Mouse (Mus musculus) CD4-positive, CD25-positive, alpha-beta regulatory T cell, adult 4 months (primary cell): ENCODE data around the gene R3hdm2. TPM values are rescaled to one million over a fixed set of nuclear protein-coding genes. Genes with fewer than 3 reads are reported as not detected.

Experiments used
- ATAC-seq: one replicate; pipeline ENCODE4 v1.8.0; 2017
- polyA plus RNA-seq, 2 experiments: library from polyadenylated mRNA; unstranded; fragments of 100-300 nt; shearing (Covaris generic); gene quantifications; one replicate each; pipeline ENCODE4 v1.2.1; 2017

R3hdm2 gene
- polyA plus RNA-seq, 2 experiments from 2014 or later: 12.8 to 17.3 TPM

- ATAC-seq: no peak
Observed at GRCm38 (mm10) chr10:127546505-127546904, 166.4 kb downstream of the R3hdm2 start.

- ATAC-seq: no peak
Observed at GRCm38 (mm10) chr10:127548236-127548635, 168.1 kb downstream of the R3hdm2 start.

Other genes starting within 250 kb of the R3hdm2 start
- 100 to 1,000 TPM; 166 to 206 TPM for gene B4galnt1, start 215.1 kb upstream of the R3hdm2 start, polyA plus RNA-seq
- 1 to 10 TPM; 2.6 to 2.8 TPM for gene Slc26a10, start 199.7 kb upstream of the R3hdm2 start, polyA plus RNA-seq
- gene Arhgef25, start 190.2 kb upstream of the R3hdm2 start, polyA plus RNA-seq: under 1 TPM in 1 of 2 experiments, not detected in 1; 0.38 TPM
- gene Dtx3, start 184.6 kb upstream of the R3hdm2 start, polyA plus RNA-seq: 10 to 100 TPM; 39.4 to 42.2 TPM
- 10 to 100 TPM; 24.2 to 39.3 TPM for gene Pip4k2c, start 168.7 kb upstream of the R3hdm2 start, polyA plus RNA-seq
- not detected for gene Kif5a, start 117.0 kb upstream of the R3hdm2 start, polyA plus RNA-seq
- 10 to 100 TPM; 43.8 to 48.0 TPM for gene Dctn2, start 114.0 kb upstream of the R3hdm2 start, polyA plus RNA-seq
- gene Mbd6, start 91.3 kb upstream of the R3hdm2 start, polyA plus RNA-seq: 10 to 100 TPM in 1 of 2 experiments, 1 to 10 TPM in 1; 4.0 to 14.7 TPM
- gene Mars, start 68.5 kb upstream of the R3hdm2 start, polyA plus RNA-seq: 10 to 100 TPM; 20.4 to 33.2 TPM
- 100 to 1,000 TPM in 1 of 2 experiments, 10 to 100 TPM in 1; 92.4 to 118 TPM for gene Arhgap9, start 58.4 kb upstream of the R3hdm2 start, polyA plus RNA-seq
- gene Gli1, start 38.4 kb upstream of the R3hdm2 start, polyA plus RNA-seq: under 1 TPM; 0.19 to 0.75 TPM
- gene Inhbe, start 25.9 kb upstream of the R3hdm2 start, polyA plus RNA-seq: not detected
- gene Inhbc, start 9.9 kb upstream of the R3hdm2 start, polyA plus RNA-seq: not detected
- gene Stac3, start 121.4 kb downstream of the R3hdm2 start, polyA plus RNA-seq: 1 to 10 TPM; 1.0 to 1.2 TPM
- gene Ndufa4l2, start 134.6 kb downstream of the R3hdm2 start, polyA plus RNA-seq: not detected
- 10 to 100 TPM; 55.4 to 78.3 TPM for gene Shmt2, start 142.1 kb downstream of the R3hdm2 start, polyA plus RNA-seq
- gene Nxph4, start 154.2 kb downstream of the R3hdm2 start, polyA plus RNA-seq: not detected
- under 1 TPM; 0.30 to 0.96 TPM for gene Lrp1, start 240.8 kb downstream of the R3hdm2 start, polyA plus RNA-seq